Mouse (Mus musculus): ENCODE measurements at regions not wholly inside any gene's neighbourhood (a gene's known extent, or its start where the extent isn't known, plus 50 kb on each side); places are given as distances from the start of the nearest gene placed in this dataset.

DNA sequence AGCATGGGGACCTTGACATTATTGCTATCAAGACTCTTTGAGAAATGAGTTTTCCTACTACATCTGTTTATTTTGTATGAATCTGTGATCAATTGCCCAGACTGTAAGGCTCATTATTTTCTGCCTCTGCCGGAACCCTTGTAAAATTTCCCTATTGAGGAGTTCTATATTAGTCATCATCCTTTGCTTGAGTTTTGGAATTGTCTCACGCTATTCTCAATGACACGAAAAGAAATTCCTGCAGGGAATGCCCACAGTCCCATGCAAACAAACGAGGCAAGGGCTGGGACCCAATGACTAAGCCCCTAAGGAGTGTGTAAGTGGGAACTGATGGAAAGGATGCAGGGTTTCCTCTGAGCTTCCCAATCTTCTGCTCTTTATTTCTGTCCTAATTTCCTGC is 111.0 kb upstream of the Tnfaip3 start:
- Histone ChIP-seq H3K9me3 (no peaks in the 10 kb centered on the region), H3K9ac (replicated peaks) (no peak overlapping the region), H3K4me2 (replicated peaks) (no peak overlapping the region), H3K27me3 (0 out of 2 replicates have a peak, but pooled peaks cover 6% of the 10 kb centered on the region), H3K36me3 (no peaks in the 10 kb centered on the region), H3K4me1 (0 out of 2 replicates have a peak, but pooled peaks cover 3% of the 10 kb centered on the region), H3K27ac (replicated peaks) (no peak overlapping the region), H3K4me3 (no peak overlapping the region)
- no peak for ATAC-seq (ENCODE audit: low FRiP score, low read depth)
- 76% methylated on average over 4 of the region's 4 CpGs for WGBS

DNA sequence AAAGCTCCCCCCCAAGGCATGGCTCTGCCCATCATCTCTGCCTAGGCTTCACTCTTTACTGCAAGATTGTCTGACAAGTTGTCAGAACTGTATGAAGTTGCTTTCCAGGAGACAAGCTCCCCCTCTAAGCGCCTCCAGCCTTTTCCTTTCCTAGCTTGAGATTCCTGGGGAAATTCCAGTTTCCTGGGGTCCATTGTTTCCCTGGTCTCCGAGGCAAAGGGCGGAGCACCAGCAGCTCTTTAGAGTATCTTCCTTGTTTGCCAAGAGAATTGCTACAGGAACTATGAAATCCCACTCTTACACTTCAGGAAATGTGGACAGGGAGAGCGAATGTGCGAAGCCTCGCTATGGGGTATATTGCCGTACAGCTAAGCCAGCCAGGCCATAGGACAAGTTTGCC is 108.2 kb upstream of the Tnfaip3 start:
- no peaks in the 10 kb centered on the region for H3K9me3 ChIP-seq
- ATAC-seq (ENCODE audit: low FRiP score, low read depth), result no peak
- 47% methylated on average over 7 of the region's 7 CpGs for WGBS
- no peak overlapping the region for H3K4me2 ChIP-seq (replicated peaks)
- no peak overlapping the region for H3K27ac ChIP-seq (replicated peaks)
- H3K36me3 ChIP-seq, result no peaks in the 10 kb centered on the region
- H3K9ac ChIP-seq (replicated peaks), result no peak overlapping the region
- H3K4me1 ChIP-seq, result 0 out of 2 replicates have a peak, but pooled peaks cover 3% of the 10 kb centered on the region
- no peak overlapping the region for H3K4me3 ChIP-seq
- H3K27me3 ChIP-seq, result 0 out of 2 replicates have a peak, but pooled peaks cover 9% of the 10 kb centered on the region

DNA sequence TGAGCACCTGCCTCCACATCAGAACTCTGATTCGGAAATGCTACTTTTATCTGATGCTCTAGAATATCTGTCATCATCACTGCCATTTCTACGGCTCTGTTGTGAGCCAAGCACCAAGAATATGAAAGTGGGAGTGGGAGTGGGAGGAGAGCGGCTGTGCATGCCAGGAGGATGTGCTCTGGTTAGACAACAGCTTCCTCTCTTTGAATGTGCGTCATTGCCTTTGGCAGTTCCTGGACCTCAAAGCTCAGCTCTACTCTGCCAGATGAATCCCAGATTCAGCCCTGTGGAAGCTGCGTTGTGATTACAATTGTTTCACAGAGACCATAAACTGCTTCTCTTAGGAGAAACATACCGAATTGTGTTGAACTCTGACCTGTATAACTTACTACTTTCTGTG is 106.8 kb upstream of the Tnfaip3 start:
- Histone ChIP-seq H3K27me3 (0 out of 2 replicates have a peak, but pooled peaks cover 9% of the 10 kb centered on the region), H3K27ac (replicated peaks) (no peak overlapping the region), H3K4me1 (peaks cover 6% of the 10 kb centered on the region), H3K9me3 (no peaks in the 10 kb centered on the region), H3K4me2 (replicated peaks) (no peak overlapping the region), H3K9ac (replicated peaks) (no peak overlapping the region), H3K4me3 (no peak overlapping the region), H3K36me3 (no peaks in the 10 kb centered on the region)
- no peak for ATAC-seq (ENCODE audit: low FRiP score, low read depth)
- 67% methylated on average over 6 of the region's 6 CpGs for WGBS

DNA sequence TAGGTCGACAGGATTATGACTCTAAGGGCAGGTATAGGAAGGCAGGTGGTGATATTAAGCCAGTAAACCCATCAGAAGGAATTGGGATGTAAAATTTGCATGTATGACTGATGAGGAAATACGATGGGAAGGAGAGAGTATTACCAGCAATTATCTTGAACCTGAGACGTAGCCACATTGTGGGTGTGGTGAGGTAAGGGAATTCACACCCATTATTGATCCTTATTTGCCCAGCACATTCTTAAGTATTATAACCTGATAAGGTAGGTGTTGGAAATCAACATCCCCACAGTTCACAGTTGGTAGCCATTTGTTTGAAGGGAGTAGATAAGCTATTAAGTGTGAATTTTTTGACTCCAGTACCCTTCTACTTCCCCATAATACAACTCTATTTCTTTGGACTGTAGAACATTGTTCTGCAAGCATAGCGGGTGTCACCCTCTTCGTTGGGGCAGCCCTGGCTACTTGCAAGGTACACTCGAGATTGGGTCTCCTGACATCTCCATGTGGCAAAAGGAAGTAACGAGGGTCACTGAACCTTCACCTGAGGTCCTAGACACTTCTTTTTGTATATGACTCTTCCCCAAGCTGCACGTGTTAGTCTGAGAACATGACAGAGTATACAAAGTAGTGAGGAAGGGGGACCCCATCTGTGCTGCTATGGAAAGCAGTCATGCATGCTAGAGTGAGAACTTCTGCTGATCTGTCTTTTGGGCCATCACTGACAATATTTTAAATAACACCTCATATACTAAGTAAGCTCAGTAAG is 104.0 kb upstream of the Tnfaip3 start:
- H3K4me1 ChIP-seq, result peaks cover 11% of the 10 kb centered on the region
- peaks cover 22% of the 10 kb centered on the region; the same call in 1 of the 2 replicates for H3K27me3 ChIP-seq
- H3K27ac ChIP-seq (replicated peaks), result no peak overlapping the region
- no peak for ATAC-seq (ENCODE audit: low FRiP score, low read depth)
- no peaks in the 10 kb centered on the region for H3K9me3 ChIP-seq
- H3K9ac ChIP-seq (replicated peaks), result no peak overlapping the region
- WGBS, result 87% methylated on average over 8 of the region's 8 CpGs
- H3K36me3 ChIP-seq, result no peaks in the 10 kb centered on the region
- H3K4me2 ChIP-seq (replicated peaks), result no peak overlapping the region
- H3K4me3 ChIP-seq, result no peak overlapping the region

DNA sequence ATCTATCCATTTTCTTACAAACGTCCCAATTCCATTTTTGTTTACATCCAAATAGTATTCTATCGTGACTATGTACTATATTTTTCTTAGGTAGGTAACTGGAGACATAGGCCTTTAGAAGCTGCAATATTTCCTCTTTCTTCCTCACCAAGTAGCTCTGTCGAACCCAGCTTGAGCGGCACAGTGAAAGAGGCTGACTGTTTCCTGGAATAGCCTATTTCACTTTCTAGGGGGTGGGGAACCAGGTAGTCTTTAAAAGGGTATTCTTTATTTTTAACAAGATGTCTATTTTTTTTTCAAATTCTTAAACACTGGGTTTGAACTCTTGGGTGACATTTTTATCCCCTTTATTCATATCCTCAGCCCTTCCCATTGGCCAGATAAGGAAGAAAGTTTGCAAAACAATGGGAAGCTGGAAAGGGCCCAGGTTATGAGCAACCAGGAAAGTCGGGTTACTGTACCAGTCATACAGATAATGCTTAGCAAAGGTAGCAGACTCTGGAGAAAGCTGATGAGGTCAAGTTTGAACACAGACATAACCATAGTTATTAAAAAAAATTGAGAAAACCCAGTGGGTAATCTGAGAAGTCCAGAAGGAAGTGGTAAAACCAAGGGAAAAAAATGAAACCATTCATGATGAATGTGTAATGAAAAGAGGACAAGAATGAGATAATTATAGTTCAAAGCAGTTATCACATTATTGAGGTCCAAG is 103.3 kb upstream of the Tnfaip3 start:
- no peak for ATAC-seq (ENCODE audit: low FRiP score, low read depth)
- WGBS, result 89% methylated on average over 5 of the region's 5 CpGs
- Histone ChIP-seq H3K9ac (replicated peaks) (no peak overlapping the region), H3K4me1 (peaks cover 11% of the 10 kb centered on the region), H3K4me2 (replicated peaks) (no peak overlapping the region), H3K4me3 (no peak overlapping the region), H3K27me3 (peaks cover 21% of the 10 kb centered on the region; the same call in 1 of the 2 replicates), H3K27ac (replicated peaks) (no peak overlapping the region), H3K9me3 (no peaks in the 10 kb centered on the region), H3K36me3 (no peaks in the 10 kb centered on the region)

DNA sequence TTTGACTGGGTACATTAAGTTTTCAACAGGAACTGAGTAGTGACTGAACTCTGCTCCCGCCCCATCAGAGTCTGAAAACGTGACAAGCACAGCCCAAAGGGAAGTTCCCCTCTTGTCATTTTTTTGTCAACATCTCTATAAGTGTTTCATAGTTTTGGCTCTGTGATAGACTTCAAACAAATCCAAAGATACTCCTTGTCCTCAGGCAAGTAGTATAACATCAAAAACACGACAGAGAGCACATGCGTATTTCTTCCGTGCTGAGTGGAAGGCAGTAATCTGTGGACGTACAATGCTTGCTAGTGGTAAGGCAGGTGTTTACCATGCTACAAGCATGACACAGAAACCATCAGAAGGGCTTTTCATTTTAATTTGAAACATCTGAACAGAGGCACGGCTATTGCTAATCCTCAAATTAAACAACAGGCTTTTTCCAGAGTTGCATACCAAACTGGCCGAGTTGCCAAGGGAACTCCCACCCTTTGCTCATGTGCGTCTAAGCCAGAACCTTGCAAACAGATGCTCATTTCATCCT is 101.7 kb upstream of the Tnfaip3 start:
- Histone ChIP-seq H3K27me3 (peaks cover 21% of the 10 kb centered on the region; the same call in 1 of the 2 replicates), H3K4me1 (peaks cover 8% of the 10 kb centered on the region), H3K4me3 (no peak overlapping the region), H3K4me2 (replicated peaks) (no peak overlapping the region), H3K9ac (replicated peaks) (no peak overlapping the region), H3K9me3 (no peaks in the 10 kb centered on the region), H3K36me3 (no peaks in the 10 kb centered on the region), H3K27ac (replicated peaks) (no peak overlapping the region)
- WGBS, result 25% methylated on average over 9 of the region's 9 CpGs
- ATAC-seq (ENCODE audit: low FRiP score, low read depth), result peak; percentile 75

DNA sequence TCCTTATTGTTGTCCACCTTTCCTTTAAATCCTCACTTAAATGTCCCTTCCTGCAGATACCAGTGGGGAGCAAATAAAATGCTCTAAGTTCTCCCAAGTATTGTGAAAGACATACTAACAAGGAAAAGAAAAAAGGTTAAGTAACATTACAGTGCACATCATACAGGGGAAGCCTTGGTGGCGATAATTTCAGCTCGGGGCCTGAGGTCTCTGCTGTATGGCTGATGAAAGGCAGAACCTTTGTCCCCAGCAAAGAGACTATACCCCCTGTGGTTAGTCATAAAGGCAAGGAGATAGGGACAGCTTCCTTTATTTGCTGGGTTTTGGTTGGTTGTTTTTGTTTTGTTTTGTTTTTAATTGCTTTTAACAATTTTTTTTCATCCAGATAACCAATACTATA is 97.0 kb upstream of the Tnfaip3 start:
- Histone ChIP-seq H3K4me2 (replicated peaks) (no peak overlapping the region), H3K27me3 (peaks cover 18% of the 10 kb centered on the region; the same call in 1 of the 2 replicates), H3K27ac (replicated peaks) (no peak overlapping the region), H3K36me3 (no peaks in the 10 kb centered on the region), H3K9ac (replicated peaks) (no peak overlapping the region), H3K4me1 (peaks cover 7% of the 10 kb centered on the region), H3K9me3 (no peaks in the 10 kb centered on the region), H3K4me3 (no peak overlapping the region)
- ATAC-seq (ENCODE audit: low FRiP score, low read depth), result no peak
- 62% methylated on average over 2 of the region's 2 CpGs for WGBS

DNA sequence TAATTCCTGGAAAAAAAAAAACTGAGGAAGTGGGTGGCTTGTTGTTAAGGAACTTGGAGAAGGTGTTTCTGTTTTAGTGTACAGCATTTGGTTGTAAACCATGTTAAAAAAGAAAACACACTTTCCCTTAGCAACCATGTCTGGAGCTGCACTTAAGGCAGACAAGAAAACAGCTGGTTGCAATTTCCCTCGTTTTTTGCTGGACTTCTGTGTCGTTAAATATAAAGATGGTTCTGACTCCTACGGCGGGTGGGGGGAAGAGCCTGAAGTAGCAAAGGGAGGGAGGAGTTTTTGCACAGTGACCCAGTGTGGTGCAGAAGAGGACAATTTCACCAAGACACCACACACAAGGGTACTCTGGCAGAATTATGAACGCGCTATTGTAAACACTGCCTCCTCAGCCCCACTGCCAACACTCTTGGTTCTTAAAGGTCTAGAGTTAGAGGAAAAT is 89.8 kb upstream of the Tnfaip3 start:
- 82% methylated on average over 6 of the region's 6 CpGs for WGBS
- Histone ChIP-seq H3K9me3 (no peaks in the 10 kb centered on the region), H3K4me3 (no peak overlapping the region), H3K27me3 (no peaks in the 10 kb centered on the region), H3K9ac (replicated peaks) (no peak overlapping the region), H3K4me2 (replicated peaks) (no peak overlapping the region), H3K36me3 (no peaks in the 10 kb centered on the region), H3K4me1 (no peaks in the 10 kb centered on the region), H3K27ac (replicated peaks) (no peak overlapping the region)
- no peak for ATAC-seq (ENCODE audit: low FRiP score, low read depth)

DNA sequence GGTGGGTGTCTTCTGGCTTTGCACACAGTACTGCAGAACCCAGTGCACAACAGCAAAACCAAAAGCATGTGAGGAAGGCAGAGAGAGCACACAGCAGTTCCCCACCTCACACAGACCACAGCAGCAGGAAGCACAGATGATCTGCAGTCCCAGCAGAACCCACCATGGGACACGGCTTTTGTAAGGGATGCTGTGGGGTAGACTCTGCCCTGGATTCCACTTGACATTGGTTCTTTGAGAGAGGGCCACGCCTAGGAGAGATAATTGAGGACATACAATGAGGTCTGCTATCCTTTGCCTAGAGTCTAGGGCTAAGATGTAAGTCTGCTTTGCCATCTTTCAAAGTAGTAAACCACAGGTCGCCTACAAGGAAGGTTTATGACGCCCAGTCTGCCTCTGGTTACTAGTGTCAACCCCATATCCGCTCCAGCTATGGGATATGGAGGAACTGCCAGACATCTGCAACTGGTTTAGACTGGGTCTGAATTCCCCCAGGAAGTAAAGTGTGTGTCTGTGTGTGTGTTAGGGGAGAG is 89.3 kb upstream of the Tnfaip3 start:
- no peaks in the 10 kb centered on the region for H3K36me3 ChIP-seq
- H3K9ac ChIP-seq (replicated peaks), result no peak overlapping the region
- H3K4me3 ChIP-seq, result no peak overlapping the region
- no peak for ATAC-seq (ENCODE audit: low FRiP score, low read depth)
- no peaks in the 10 kb centered on the region for H3K27me3 ChIP-seq
- no peaks in the 10 kb centered on the region for H3K4me1 ChIP-seq
- H3K27ac ChIP-seq (replicated peaks), result no peak overlapping the region
- 78% methylated on average over 5 of the region's 5 CpGs for WGBS
- no peaks in the 10 kb centered on the region for H3K9me3 ChIP-seq
- H3K4me2 ChIP-seq (replicated peaks), result no peak overlapping the region

DNA sequence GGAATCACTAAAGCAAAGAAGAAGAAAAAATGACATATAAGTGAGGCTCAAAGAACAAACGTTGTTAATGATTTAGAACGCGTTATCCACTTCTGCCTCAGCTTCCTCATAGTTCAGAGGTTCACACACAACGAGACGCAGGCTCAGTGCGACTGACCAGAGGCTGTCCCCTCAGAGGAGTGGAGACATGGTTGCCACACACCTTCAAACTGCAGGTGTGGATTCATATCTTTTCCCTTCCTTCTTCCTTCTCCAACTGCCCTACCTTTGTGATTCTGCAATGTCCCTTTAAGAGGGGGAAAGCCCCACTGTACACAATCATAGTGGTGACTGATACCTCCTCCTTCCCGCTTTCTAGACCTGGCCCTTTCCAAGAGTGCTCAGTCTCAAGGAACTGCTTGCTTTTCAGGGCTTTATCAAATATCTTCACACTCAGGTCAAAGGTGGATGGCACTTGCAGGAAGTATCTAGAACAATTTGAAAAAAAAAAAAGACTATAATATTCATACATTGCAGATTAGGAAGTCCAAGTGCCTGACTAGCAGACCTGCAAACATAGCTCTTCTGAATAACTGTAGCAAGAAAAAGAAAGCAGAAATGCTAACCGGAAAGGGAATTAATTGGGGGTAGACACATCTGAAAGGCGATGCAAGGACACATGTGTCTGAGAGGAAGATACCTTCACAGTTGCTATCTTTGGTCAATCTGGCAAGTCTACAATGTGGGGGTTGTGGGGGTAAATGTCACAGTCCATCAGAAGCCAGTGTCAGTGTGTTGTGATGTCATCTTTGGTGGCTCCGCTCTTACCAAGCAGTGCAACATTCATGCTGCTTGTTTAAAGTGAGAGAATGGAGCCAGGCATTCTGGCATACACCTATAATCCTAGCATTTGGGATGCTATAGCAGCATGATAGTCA is 84.2 kb upstream of the Tnfaip3 start:
- Histone ChIP-seq H3K4me3 (no peak overlapping the region), H3K27ac (replicated peaks) (no peak overlapping the region), H3K9me3 (no peaks in the 10 kb centered on the region), H3K4me2 (replicated peaks) (no peak overlapping the region), H3K4me1 (no peaks in the 10 kb centered on the region), H3K27me3 (no peaks in the 10 kb centered on the region), H3K9ac (replicated peaks) (no peak overlapping the region), H3K36me3 (no peaks in the 10 kb centered on the region)
- 90% methylated on average over 10 of the region's 10 CpGs for WGBS
- ATAC-seq (ENCODE audit: low FRiP score, low read depth), result no peak

DNA sequence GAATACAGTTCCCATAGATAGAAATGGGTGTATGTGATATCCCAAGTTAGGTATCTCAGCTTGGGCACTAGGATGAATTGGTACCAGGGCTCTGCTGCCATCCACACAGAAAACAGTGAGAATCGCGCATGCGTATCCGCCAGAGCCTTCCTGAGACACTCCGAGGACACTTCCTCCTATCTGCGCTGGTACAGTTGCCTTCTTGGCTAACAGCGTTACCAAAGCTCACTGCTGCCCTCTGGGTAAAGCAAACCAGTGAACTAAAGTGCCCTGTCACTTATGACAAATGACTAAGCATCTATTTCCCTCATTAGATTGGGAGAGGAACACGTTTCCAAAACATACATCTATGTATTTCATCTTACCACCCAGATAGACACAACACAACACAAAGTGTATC is 78.8 kb upstream of the Tnfaip3 start:
- H3K4me3 ChIP-seq, result no peak overlapping the region
- no peaks in the 10 kb centered on the region for H3K36me3 ChIP-seq
- ATAC-seq (ENCODE audit: low FRiP score, low read depth), result no peak
- no peak overlapping the region for H3K27ac ChIP-seq (replicated peaks)
- whole genome bisulfite sequencing, result 63% methylated on average over 8 of the region's 8 CpGs
- H3K27me3 ChIP-seq, result peaks cover 4% of the 10 kb centered on the region; the same call in 1 of the 2 replicates
- no peaks in the 10 kb centered on the region for H3K9me3 ChIP-seq
- no peak overlapping the region for H3K4me2 ChIP-seq (replicated peaks)
- H3K9ac ChIP-seq (replicated peaks), result no peak overlapping the region
- H3K4me1 ChIP-seq, result 0 out of 2 replicates have a peak, but pooled peaks cover 5% of the 10 kb centered on the region

Measured in midbrain, embryonic 12.5 days (tissue).